Mouse (Mus musculus): ENCODE measurements around the gene Armh4.

The Armh4 gene

DNA sequence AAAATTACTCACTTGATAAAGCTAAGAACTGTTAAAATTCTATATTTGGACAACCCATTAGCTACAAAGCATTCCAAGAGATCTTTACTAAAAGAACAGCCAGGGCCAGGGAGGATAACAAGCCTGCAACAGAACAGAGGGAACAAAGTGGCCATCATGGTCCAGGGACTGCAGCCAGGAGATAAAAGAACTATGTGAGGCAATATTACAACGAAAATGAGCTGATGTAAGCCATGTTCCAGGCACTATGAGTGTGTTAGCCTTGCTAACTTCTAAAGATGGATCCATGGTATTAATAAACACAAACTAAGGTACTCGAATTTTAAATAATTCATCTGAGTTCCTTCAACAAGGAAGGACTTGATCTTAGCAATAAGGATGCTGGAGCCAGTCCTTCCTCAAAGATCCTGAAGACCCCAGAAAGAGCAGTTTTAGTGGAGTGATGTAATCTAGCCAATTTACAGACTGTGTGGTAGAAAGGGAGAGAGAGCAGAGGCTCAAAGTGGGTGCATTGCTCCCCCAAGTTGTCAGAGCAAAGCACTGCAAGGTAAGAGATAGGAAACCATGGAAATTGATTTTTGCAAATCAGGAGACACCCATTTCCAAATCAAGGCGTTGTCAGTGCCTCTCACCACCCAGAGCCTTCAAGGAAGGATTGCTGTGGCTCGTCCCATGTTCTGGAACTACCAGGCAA, 59.7 kb downstream of the Armh4 start:
- DNase-seq: no peak

- DNase-seq: no peak
Measured at GRCm38 (mm10) chr14:49722782-49723181, 60.4 kb downstream of the Armh4 start.

DNA sequence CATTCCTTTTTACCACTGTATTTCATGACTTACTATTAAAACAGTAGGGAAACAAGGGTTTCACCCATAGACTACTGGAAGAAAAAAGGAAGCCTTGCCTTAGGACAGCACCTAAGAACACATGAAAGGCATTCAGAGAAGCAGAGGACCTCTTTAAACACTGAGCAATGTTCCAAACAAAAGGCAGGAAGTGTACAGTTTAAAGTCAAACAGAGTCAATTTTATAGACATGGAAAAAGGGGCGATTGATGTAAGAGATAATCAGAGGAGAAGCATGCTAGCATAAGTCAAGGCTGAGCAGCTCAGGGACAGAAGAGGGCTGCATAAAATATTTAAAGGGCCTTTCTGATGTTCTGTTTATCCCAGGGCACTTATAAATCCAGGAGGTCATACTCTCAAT, 61.9 kb downstream of the Armh4 start:
- DNase-seq: no peak

GRCm38 (mm10) chr14:49719678-49720077, 63.5 kb downstream of the Armh4 start:
- no peak for DNase-seq

- no peak for DNase-seq
Measured at GRCm38 (mm10) chr14:49711016-49711415, 72.2 kb downstream of the Armh4 start.

- DNase-seq: no peak
Measured at GRCm38 (mm10) chr14:49703432-49704200, 79.6 kb downstream of the Armh4 start.

- no peak for DNase-seq
Measured at GRCm38 (mm10) chr14:49679511-49680284, 103.5 kb downstream of the Armh4 start.

- DNase-seq: no peak
Measured at GRCm38 (mm10) chr14:49676580-49676979, 106.6 kb downstream of the Armh4 start.

DNA sequence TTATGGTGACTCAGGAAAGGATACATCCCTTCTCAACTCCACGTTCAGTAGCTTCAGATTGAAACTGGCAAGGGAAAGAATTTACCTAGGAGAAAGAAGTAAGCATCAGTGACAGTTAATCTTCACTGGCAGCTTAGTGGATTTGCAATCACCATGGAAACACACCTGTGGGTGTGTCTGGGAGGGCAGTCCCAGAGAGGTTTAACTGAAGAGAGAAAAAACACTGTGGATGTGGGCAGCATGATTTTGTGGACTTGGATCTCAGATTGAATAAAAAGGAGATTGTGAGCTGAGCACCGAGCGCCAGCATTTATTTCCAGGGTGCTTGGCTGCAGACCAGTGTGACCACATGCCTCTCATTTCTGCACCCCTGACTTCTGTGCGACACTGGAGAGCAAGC, 122.7 kb downstream of the Armh4 start:
- no peak for DNase-seq

GRCm38 (mm10) chr14:49649191-49649590, 134.0 kb downstream of the Armh4 start:
- no peak for DNase-seq

DNA sequence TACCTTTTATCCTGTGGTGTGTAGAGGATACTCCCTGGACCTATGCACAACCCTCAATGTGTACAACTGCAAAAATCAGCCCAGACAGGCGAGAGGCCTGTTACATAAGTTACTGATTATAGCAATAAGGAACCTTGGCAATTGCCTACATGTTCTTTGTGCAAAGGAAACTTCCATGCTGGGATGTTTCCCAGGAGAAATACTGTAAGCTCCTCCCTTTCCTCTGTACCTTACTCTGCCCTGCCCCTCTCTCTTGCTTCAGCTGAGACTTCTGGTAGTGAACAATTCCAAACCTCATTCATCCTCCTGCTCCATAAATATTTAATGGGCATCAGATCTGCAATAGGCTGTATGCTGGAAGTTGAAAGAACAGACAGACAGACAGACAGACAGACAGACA, 145.8 kb downstream of the Armh4 start:
- DNase-seq: no peak

- no peak for DNase-seq
Measured at GRCm38 (mm10) chr14:49626055-49626454, 157.1 kb downstream of the Armh4 start.

Measured in B cell, adult 2 months (primary cell).